Mouse (Mus musculus): Measurements from ENCODE around the gene Tmem178b. TPM values are rescaled to one million over a fixed set of nuclear protein-coding genes. Genes with fewer than 3 reads are reported as not detected.

Gene Tmem178b
- polyA plus RNA-seq, 1 experiment: 0.34 TPM

DNA sequence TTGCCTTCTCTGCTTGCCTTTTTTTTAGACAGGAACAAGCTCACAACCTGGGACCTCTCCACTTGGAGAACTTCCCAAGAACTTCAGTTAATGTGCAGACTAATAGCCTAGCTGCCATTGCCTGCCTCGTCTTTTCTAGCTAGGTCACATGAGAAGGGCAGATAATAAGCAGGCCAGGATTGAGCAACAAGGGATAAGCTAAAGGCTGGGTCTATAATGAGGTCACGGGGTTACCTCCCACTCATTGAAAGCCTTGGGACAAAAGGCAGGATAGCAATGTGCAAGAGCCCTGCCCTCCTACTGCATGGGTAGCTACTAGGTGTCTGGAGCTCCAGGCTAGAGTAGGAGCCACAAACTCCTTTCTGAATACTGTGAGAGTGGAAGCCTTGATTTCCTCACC lies 336.1 kb downstream of the Tmem178b start:
- H3K9ac ChIP-seq (ENCODE audit: low read depth, poor library complexity, severe bottlenecking): no peak overlapping the region
- H3K9me3 ChIP-seq (replicated peaks; ENCODE audit: control insufficient read depth, insufficient read depth, low read length, poor library complexity, severe bottlenecking): no peaks in the 10 kb centered on the region
- no peaks in the 10 kb centered on the region for H3K4me1 ChIP-seq (ENCODE audit: control insufficient read depth, insufficient read depth, low read length)
- H3K4me3 ChIP-seq (ENCODE audit: low read depth, low read length): no peak overlapping the region
- H3K27ac ChIP-seq (ENCODE audit: insufficient read depth, low read length): no peak overlapping the region
- H3K36me3 ChIP-seq (ENCODE audit: control insufficient read depth, insufficient read depth, low read length, poor library complexity, severe bottlenecking): no peaks in the 10 kb centered on the region
- TF ChIP-seq CTCF (IDR thresholded peaks at IDR 0.05; ENCODE audit: low read depth, low read length) (no peak), EP300 (IDR thresholded peaks at IDR 0.05; ENCODE audit: insufficient read depth, low read depth, low read length) (no peak), POLR2A (IDR thresholded peaks at IDR 0.05; ENCODE audit: insufficient read depth, low read length) (no peak)
- H3K27me3 ChIP-seq (ENCODE audit: control insufficient read depth, insufficient read depth, low read length, poor library complexity, severe bottlenecking): no peaks in the 10 kb centered on the region

DNA sequence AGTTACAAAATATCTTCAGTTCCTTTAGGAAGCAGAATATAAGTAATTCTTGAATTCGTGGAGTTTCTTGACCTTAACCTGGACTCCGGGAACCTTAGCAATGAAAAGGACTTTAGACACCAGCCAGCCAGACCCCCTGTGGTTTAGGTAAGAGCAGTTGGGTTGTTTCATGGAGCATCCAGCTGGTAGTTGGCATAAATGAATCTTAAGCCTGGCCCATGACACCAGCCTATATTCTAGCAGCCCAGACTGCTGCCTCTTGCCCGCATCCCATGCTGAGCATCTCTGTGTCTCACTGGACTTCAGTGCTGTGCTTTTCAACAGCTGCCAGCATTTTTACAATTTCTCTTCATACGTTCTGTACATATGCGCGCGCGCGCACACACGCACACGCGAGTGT lies 344.1 kb downstream of the Tmem178b start:
- H3K36me3 ChIP-seq (ENCODE audit: control insufficient read depth, insufficient read depth, low read length, poor library complexity, severe bottlenecking): no peaks in the 10 kb centered on the region
- no peaks in the 10 kb centered on the region for H3K27me3 ChIP-seq (ENCODE audit: control insufficient read depth, insufficient read depth, low read length, poor library complexity, severe bottlenecking)
- no peak overlapping the region for H3K4me3 ChIP-seq (ENCODE audit: low read depth, low read length)
- no peak overlapping the region for H3K27ac ChIP-seq (ENCODE audit: insufficient read depth, low read length)
- H3K9me3 ChIP-seq (replicated peaks; ENCODE audit: control insufficient read depth, insufficient read depth, low read length, poor library complexity, severe bottlenecking): no peaks in the 10 kb centered on the region
- no peak overlapping the region for H3K9ac ChIP-seq (ENCODE audit: low read depth, poor library complexity, severe bottlenecking)
- no peaks in the 10 kb centered on the region for H3K4me1 ChIP-seq (ENCODE audit: control insufficient read depth, insufficient read depth, low read length)
- TF ChIP-seq EP300 (IDR thresholded peaks at IDR 0.05; ENCODE audit: insufficient read depth, low read depth, low read length): no peak
- no peak for TF ChIP-seq POLR2A (IDR thresholded peaks at IDR 0.05; ENCODE audit: insufficient read depth, low read length)
- no peak for TF ChIP-seq CTCF (IDR thresholded peaks at IDR 0.05; ENCODE audit: low read depth, low read length)

DNA sequence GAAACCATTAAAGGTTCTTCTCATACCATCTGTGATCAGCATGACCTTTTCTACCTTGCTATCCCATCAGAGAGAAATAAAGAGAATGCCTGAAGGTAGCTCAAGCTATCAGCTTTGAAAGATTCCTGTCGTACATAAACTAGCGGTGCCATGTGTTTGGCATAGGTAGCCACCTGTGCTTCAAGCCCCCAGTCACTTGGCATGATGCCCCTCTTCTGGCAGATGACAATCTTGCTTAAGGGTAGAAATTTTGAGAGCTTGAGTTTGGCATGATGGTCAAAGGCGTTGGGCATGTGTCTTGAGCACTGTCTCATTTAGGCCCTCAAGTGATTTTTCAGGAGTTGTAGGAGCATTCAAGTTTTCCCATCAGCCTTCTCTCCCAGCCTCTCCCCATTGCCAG lies 344.6 kb downstream of the Tmem178b start:
- Histone ChIP-seq H3K4me1 (ENCODE audit: control insufficient read depth, insufficient read depth, low read length) (no peaks in the 10 kb centered on the region), H3K27ac (ENCODE audit: insufficient read depth, low read length) (no peak overlapping the region), H3K36me3 (ENCODE audit: control insufficient read depth, insufficient read depth, low read length, poor library complexity, severe bottlenecking) (no peaks in the 10 kb centered on the region), H3K4me3 (ENCODE audit: low read depth, low read length) (no peak overlapping the region), H3K9me3 (replicated peaks; ENCODE audit: control insufficient read depth, insufficient read depth, low read length, poor library complexity, severe bottlenecking) (no peaks in the 10 kb centered on the region), H3K27me3 (ENCODE audit: control insufficient read depth, insufficient read depth, low read length, poor library complexity, severe bottlenecking) (no peaks in the 10 kb centered on the region), H3K9ac (ENCODE audit: low read depth, poor library complexity, severe bottlenecking) (no peak overlapping the region)
- TF ChIP-seq CTCF (IDR thresholded peaks at IDR 0.05; ENCODE audit: low read depth, low read length) (no peak), EP300 (IDR thresholded peaks at IDR 0.05; ENCODE audit: insufficient read depth, low read depth, low read length) (no peak), POLR2A (IDR thresholded peaks at IDR 0.05; ENCODE audit: insufficient read depth, low read length) (no peak)

DNA sequence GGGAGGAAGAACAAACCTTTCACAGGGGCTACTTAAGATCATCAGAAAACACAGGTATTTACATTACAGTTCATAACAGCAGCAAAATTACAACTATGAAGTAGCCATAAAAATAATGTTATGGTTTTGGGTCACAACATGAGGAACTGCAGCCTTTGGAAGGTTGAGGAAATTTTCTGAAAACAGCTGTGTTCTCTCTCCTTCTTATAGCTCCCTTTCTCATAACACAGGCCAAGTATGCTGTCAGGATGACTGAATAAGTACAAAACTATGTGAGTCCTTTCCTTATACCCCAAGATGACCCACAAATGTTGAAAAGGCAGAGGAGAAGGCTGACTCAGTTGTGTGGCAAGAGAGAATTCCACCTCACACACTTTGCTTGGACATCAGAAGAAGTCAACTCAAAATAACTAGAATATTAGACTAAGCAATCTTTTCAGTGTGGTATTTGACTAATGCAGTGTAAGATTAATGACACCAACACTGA lies 347.6 kb downstream of the Tmem178b start:
- Histone ChIP-seq H3K36me3 (ENCODE audit: control insufficient read depth, insufficient read depth, low read length, poor library complexity, severe bottlenecking) (no peaks in the 10 kb centered on the region), H3K9ac (ENCODE audit: low read depth, poor library complexity, severe bottlenecking) (no peak overlapping the region), H3K9me3 (replicated peaks; ENCODE audit: control insufficient read depth, insufficient read depth, low read length, poor library complexity, severe bottlenecking) (0 out of 2 replicates have a peak, but pooled peaks cover 2% of the 10 kb centered on the region), H3K4me1 (ENCODE audit: control insufficient read depth, insufficient read depth, low read length) (no peaks in the 10 kb centered on the region), H3K27me3 (ENCODE audit: control insufficient read depth, insufficient read depth, low read length, poor library complexity, severe bottlenecking) (no peaks in the 10 kb centered on the region), H3K4me3 (ENCODE audit: low read depth, low read length) (no peak overlapping the region), H3K27ac (ENCODE audit: insufficient read depth, low read length) (no peak overlapping the region)
- TF ChIP-seq POLR2A (IDR thresholded peaks at IDR 0.05; ENCODE audit: insufficient read depth, low read length) (no peak), EP300 (IDR thresholded peaks at IDR 0.05; ENCODE audit: insufficient read depth, low read depth, low read length) (no peak), CTCF (IDR thresholded peaks at IDR 0.05; ENCODE audit: low read depth, low read length) (no peak)

DNA sequence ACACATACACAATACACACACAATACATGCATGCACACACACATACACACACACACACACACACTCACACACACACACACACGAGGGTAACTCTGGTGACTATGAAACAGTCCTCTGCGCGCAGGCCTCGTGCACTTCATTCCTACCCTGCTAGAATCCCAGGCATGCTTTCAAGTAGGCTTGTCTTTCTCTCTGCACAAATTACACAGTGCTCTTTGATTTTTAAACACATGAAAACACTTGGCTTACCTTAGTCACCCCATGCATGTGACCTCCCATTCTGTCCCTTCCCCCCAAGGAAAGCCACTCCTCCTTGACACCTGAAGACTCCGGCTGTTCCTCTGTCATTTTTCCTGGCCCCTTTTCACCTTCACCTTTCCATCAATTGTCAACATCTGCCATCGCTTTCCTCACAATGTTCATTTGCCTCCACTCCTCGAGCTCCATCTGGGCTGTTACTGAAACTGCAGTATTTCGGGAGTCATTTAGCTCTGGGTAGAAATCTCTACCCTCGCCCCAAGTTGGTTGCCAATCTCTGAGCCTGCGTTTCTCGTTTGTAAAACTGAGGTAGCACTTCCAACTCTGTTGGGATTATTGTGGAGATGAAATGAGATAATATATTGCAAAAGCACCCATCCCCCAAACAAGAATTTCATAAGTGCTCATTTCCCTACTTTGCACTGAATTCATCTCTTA lies 352.7 kb downstream of the Tmem178b start:
- no peak overlapping the region for H3K27ac ChIP-seq (ENCODE audit: insufficient read depth, low read length)
- 0 out of 2 replicates have a peak, but pooled peaks cover 2% of the 10 kb centered on the region for H3K9me3 ChIP-seq (replicated peaks; ENCODE audit: control insufficient read depth, insufficient read depth, low read length, poor library complexity, severe bottlenecking)
- no peak overlapping the region for H3K4me3 ChIP-seq (ENCODE audit: low read depth, low read length)
- TF ChIP-seq EP300 (IDR thresholded peaks at IDR 0.05; ENCODE audit: insufficient read depth, low read depth, low read length): no peak
- TF ChIP-seq POLR2A (IDR thresholded peaks at IDR 0.05; ENCODE audit: insufficient read depth, low read length): no peak
- TF ChIP-seq CTCF (IDR thresholded peaks at IDR 0.05; ENCODE audit: low read depth, low read length): no peak
- no peaks in the 10 kb centered on the region for H3K27me3 ChIP-seq (ENCODE audit: control insufficient read depth, insufficient read depth, low read length, poor library complexity, severe bottlenecking)
- no peaks in the 10 kb centered on the region for H3K36me3 ChIP-seq (ENCODE audit: control insufficient read depth, insufficient read depth, low read length, poor library complexity, severe bottlenecking)
- H3K9ac ChIP-seq (ENCODE audit: low read depth, poor library complexity, severe bottlenecking): no peak overlapping the region
- no peaks in the 10 kb centered on the region for H3K4me1 ChIP-seq (ENCODE audit: control insufficient read depth, insufficient read depth, low read length)

DNA sequence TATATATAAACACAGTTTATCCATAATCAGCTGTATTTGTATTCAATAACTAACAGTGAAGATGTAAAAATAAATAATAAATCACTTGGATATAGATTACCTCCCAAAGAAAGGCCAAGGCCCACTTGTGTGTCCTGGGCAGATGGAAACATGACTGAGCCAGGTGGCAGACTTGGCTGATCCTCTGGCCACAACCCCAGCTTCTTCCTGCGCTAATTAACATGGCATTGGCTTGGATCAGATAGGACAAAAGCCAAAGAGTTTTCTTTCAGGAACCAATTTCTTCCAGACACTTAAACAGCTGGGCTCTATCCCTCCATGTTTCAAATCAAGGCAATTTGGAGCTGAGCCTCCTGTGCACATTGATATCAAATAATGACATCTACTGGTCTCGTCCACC lies 355.9 kb downstream of the Tmem178b start:
- Histone ChIP-seq H3K27ac (ENCODE audit: insufficient read depth, low read length) (no peak overlapping the region), H3K9me3 (replicated peaks; ENCODE audit: control insufficient read depth, insufficient read depth, low read length, poor library complexity, severe bottlenecking) (0 out of 2 replicates have a peak, but pooled peaks cover 2% of the 10 kb centered on the region), H3K4me1 (ENCODE audit: control insufficient read depth, insufficient read depth, low read length) (no peaks in the 10 kb centered on the region), H3K27me3 (ENCODE audit: control insufficient read depth, insufficient read depth, low read length, poor library complexity, severe bottlenecking) (no peaks in the 10 kb centered on the region), H3K4me3 (ENCODE audit: low read depth, low read length) (no peak overlapping the region), H3K9ac (ENCODE audit: low read depth, poor library complexity, severe bottlenecking) (no peak overlapping the region), H3K36me3 (ENCODE audit: control insufficient read depth, insufficient read depth, low read length, poor library complexity, severe bottlenecking) (no peaks in the 10 kb centered on the region)
- no peak for TF ChIP-seq CTCF (IDR thresholded peaks at IDR 0.05; ENCODE audit: low read depth, low read length)
- no peak for TF ChIP-seq EP300 (IDR thresholded peaks at IDR 0.05; ENCODE audit: insufficient read depth, low read depth, low read length)
- no peak for TF ChIP-seq POLR2A (IDR thresholded peaks at IDR 0.05; ENCODE audit: insufficient read depth, low read length)

All from ES-Bruce4 (cell line).